In the genomic region with DNA sequence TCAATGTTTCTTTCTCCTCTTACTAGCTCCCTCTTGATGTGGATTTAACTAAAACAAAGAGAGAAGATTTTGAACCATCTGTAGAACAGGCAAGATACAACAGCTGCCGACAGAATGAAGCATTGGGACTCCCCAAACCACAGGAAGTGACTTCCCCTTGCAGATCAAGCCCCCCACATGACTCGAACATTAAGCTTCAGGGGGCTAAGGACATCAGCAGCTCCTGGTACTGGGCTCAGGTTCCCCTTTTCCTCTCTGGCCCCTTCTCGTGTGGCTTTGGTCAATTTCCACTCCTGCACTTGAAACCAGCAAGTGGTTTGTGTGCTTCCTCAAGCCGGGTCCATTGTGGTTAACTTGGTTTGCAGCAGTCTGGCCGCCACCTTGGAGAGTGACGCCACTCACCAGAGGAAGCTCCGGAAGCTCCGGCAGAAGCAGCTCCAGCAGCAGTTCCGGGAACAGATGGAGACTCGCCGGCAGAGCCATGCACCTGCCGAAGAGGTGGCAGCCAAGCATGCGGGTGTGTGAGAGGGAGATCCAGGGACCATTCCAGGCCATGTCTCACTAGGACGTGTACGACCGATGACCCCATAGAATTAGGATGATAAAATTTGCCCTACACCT, we compare ENCODE assay signal across 9 mouse cellular contexts. TPM values are rescaled to one million over a fixed set of nuclear protein-coding genes. Genes with fewer than 3 reads are reported as not detected.
DNase-seq lines count a peak whose midpoint lies in the region; ATAC-seq lines count a peak whose summit lies in the region.
"Had no signal": no experiment of that assay in that cellular context is flagged by ENCODE, and none has a peak within 500 bp of the region (broad histone marks: within the 10 kb centered on the region; RNA-seq: fewer than 3 reads in every experiment).

No protein-coding gene starts in this region.

- no peak for ATAC-seq in forebrain, embryonic 15.5 days (replicated peaks)
- ATAC-seq in hindbrain, embryonic 16.5 days, result no peak
- ATAC-seq in intestine, embryonic 15.5 days, result no peak

- H3K4me2 ChIP-seq in forebrain, embryonic 15.5 days (replicated peaks), result no peak overlapping the region
- no peak overlapping the region for H3K4me2 ChIP-seq in hindbrain, embryonic 16.5 days (ENCODE audit: low read length)
- no peak overlapping the region for H3K4me2 ChIP-seq in intestine, embryonic 15.5 days (replicated peaks)

- 87% methylated on average over 16 of the region's 16 CpGs for WGBS in forebrain, embryonic 15.5 days
- 86% methylated on average over 16 of the region's 16 CpGs for WGBS in hindbrain, embryonic 16.5 days
- 81% methylated on average over 16 of the region's 16 CpGs for WGBS in intestine, embryonic 15.5 days

- peak; percentile 33 for DNase-seq in right cerebral cortex, adult 18-20 months
- no peak for DNase-seq in right cerebral cortex, postnatal 4 days
- DNase-seq in cerebellum, postnatal 10 days, result peak; percentile 51 to 52
- DNase-seq in monocyte, adult 2 months (ENCODE audit: low read depth in 1 of 2, low spot score in 2 of 2), result peak; percentile 61 to 62

- H3K27me3 ChIP-seq in forebrain, embryonic 15.5 days, result no peaks in the 10 kb centered on the region
- no peaks in the 10 kb centered on the region for H3K27me3 ChIP-seq in hindbrain, embryonic 16.5 days (replicated peaks; ENCODE audit: control insufficient read depth, insufficient read depth, low read length)
- H3K27me3 ChIP-seq in intestine, embryonic 15.5 days (replicated peaks), result no peaks in the 10 kb centered on the region

- H3K9ac ChIP-seq in forebrain, embryonic 15.5 days (replicated peaks), result no peak overlapping the region
- H3K9ac ChIP-seq in hindbrain, embryonic 16.5 days (ENCODE audit: low read depth, low read length), result no peak overlapping the region
- H3K9ac ChIP-seq in intestine, embryonic 15.5 days, result no peak overlapping the region

- peaks cover 64% of the 10 kb centered on the region for H3K36me3 ChIP-seq in forebrain, embryonic 15.5 days
- H3K36me3 ChIP-seq in hindbrain, embryonic 16.5 days (ENCODE audit: control insufficient read depth, insufficient read depth, low read length), result peaks cover 25% of the 10 kb centered on the region
- H3K36me3 ChIP-seq in intestine, embryonic 15.5 days, result peaks cover 26% of the 10 kb centered on the region; the same call in 1 of the 2 replicates

- 0 out of 2 replicates have a peak, but pooled peaks cover 2% of the 10 kb centered on the region for H3K4me1 ChIP-seq in forebrain, embryonic 15.5 days
- no peaks in the 10 kb centered on the region for H3K4me1 ChIP-seq in hindbrain, embryonic 16.5 days (ENCODE audit: control insufficient read depth, insufficient read depth, low read depth, low read length)
- no peaks in the 10 kb centered on the region for H3K4me1 ChIP-seq in intestine, embryonic 15.5 days (replicated peaks)
- H3K4me1 ChIP-seq: hindbrain, embryonic 10.5 days had no signal

- no peak overlapping the region for H3K4me3 ChIP-seq in forebrain, embryonic 15.5 days
- no peak overlapping the region for H3K4me3 ChIP-seq in hindbrain, embryonic 16.5 days (ENCODE audit: low read length)
- no peak overlapping the region for H3K4me3 ChIP-seq in intestine, embryonic 15.5 days (replicated peaks)
- H3K4me3 ChIP-seq: hindbrain, embryonic 10.5 days had no signal

- no peak overlapping the region for H3K27ac ChIP-seq in forebrain, embryonic 15.5 days (replicated peaks)
- no peak overlapping the region for H3K27ac ChIP-seq in hindbrain, embryonic 16.5 days (ENCODE audit: low read depth, low read length)
- H3K27ac ChIP-seq in intestine, embryonic 15.5 days, result no peak overlapping the region
- H3K27ac ChIP-seq: hindbrain, embryonic 10.5 days; macrophage had no signal

- no peaks in the 10 kb centered on the region for H3K9me3 ChIP-seq in forebrain, embryonic 15.5 days
- no peaks in the 10 kb centered on the region for H3K9me3 ChIP-seq in hindbrain, embryonic 16.5 days (ENCODE audit: control insufficient read depth, low read length)
- no peaks in the 10 kb centered on the region for H3K9me3 ChIP-seq in intestine, embryonic 15.5 days
- H3K9me3 ChIP-seq: hindbrain, embryonic 10.5 days had no signal

RNA-seq across cellular contexts. Expression of a gene that starts 16.2 kb away (rescaled TPM):
- polyA plus RNA-seq in forebrain, embryonic 15.5 days (2015; fragmentation: Nextera tagmentation; extraction: Ambion mirVana), result 28.0 and 29.4 TPM in 2 replicates
- polyA plus RNA-seq in hindbrain, embryonic 16.5 days (2015; fragmentation: Nextera tagmentation; extraction: Ambion mirVana), result 24.0 and 25.5 TPM in 2 replicates
- polyA plus RNA-seq in intestine, embryonic 15.5 days (2015; fragmentation: Nextera tagmentation; extraction: Ambion mirVana), result 15.0 and 16.6 TPM in 2 replicates
